Mouse (Mus musculus) regulatory T cell (primary cell): ENCODE results near the gene Gm9376.

ENCODE experiments used
- in situ Hi-C: fragments of 300-600 bp; cut with MboI, MseI; formaldehyde crosslinking; loops from one replicate; pipeline ENCODE4 v1.15.1; 2025; ENCODE audit warnings: high pct_unique_total_duplicates

The Gm9376 gene

DNA sequence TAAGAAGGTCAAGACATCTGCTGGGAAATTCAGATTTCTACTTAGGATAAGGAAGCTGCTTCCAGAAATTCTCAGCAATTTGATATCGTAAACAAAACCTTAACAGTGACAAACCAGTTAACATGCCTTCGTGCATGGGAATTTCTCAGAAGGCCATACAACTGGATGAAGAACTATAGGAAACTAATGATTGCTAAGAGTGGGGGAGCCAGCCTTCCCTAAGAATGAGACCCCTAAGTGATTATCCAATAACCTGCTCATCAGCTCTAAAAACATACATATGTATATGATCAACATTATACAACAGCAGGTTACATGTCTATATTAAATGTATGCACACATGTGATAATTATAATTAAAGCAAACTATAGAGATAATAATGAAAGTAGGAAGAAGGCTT lies at the start of gene Gm9376:
Gene Gm9376, plus strand, starts transcription at position 301 of the 400 bp plus-strand sequence.
- in situ Hi-C loops, result no loop called here

DNA sequence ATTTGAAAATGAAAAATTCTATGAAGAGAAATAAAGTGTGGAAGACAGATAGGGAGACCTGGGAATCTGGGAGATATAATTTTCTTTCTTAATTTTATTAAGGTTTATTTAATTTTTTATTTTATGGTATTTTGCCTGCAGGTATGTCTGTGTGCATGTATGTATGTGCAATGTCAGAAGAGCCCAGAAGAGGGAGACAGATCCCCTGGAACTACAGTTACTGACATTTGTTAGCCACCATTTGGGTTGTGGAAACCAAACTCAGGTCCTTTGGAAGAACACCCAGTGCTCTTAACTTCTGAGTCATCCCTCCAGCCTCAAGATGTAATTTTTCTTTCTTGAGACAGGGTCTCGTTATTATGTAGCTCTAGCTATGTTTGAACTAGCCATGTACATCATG lies 45.9 kb upstream of the Gm9376 start:
- in situ Hi-C loops, result loop anchor here (5.0 kb wide), 1 partner anchor 366 kb away; no protein-coding TSS in a partner anchor

DNA sequence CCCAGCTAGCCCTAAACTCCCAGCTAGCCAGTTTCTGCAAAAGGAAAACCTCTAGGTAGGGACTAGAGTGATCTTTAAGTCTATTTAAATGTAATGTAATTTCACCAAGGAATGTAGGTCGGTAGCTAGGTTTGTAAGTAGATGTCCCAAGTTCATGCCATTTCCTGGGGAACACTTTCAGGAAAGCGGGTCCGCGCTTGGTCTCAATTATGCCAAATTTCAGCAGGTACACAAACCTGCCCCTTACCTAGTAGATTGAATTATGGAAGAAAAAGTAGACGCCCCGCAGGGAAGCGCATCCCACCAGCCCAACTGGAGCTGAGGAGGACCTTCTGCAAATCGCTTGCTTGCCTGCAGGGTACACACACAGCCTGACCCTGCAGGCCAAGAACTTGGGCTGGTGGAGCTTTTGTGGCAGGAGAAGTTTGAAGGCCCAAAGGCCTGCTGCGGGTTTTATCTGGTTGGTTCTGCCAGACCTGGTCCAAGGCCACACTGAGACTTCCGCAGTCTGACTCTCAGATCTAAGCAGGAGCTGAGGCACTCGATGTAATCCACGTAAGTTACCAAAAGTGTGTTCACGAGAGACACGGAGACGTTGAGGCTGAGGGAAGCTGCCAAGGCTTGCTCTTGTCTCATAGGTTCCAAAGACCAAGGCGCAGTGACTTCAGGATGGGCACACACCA lies 41.6 kb upstream of the Gm9376 start:
- in situ Hi-C loops, result loop anchor here (25.0 kb wide), 1 partner anchor 787 kb away; no protein-coding TSS in a partner anchor

DNA sequence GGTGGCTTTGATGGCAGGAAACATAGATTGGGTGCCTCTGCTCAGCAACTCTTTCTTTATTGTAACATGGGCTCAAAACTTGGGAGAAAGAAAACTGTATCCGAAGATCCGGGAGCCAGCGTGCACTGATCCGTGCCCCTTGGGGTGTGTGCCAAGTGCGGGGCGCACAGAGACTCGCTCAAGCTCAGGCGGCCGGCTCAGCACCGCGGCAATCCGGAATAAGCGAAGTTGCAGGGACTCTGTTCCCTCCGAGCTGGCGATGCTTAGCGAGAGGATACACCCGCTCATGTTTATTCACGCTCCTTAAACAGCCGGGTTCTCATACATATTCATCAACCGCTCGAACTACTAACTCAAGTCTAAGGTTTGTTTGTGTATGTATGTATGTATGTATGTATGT lies 40.8 kb upstream of the Gm9376 start:
- in situ Hi-C loops, result loop anchor here (25.0 kb wide), 1 partner anchor 786 kb away; no protein-coding TSS in a partner anchor

DNA sequence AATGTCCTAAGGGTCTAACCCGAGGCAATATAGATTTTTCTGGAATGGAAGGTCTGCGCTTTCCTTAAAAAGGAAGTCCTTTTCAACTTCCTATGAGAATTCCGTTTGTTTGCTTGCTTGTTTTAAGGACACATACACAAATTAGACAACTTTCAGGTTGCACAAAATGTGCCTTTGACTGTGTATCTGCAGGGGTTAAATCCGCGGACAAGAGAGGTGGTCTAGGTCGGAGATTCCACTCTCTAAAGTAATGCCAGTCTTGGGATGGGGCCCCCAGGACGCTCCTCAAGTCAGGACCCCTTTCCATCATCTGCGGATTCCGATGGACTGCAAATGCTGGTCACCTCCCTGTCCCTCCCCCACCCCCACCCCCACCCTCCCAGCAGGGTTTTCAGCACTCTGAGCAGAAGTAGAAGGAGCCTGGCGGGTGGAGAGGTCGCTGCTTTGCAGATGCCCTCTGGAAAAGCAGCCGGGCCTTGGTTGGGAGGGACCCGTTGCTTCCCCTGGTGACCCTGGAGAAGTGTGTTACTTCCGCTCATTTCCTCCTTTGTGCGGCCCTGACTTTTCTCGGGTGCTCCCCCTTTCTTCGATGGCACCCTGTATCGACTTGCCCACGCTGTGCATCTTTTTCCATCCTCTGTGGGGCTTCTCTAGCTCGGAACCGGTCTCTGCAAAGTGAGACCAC lies 40.1 kb upstream of the Gm9376 start:
- in situ Hi-C loops, result loop anchor here (25.0 kb wide), 1 partner anchor 786 kb away; no protein-coding TSS in a partner anchor

DNA sequence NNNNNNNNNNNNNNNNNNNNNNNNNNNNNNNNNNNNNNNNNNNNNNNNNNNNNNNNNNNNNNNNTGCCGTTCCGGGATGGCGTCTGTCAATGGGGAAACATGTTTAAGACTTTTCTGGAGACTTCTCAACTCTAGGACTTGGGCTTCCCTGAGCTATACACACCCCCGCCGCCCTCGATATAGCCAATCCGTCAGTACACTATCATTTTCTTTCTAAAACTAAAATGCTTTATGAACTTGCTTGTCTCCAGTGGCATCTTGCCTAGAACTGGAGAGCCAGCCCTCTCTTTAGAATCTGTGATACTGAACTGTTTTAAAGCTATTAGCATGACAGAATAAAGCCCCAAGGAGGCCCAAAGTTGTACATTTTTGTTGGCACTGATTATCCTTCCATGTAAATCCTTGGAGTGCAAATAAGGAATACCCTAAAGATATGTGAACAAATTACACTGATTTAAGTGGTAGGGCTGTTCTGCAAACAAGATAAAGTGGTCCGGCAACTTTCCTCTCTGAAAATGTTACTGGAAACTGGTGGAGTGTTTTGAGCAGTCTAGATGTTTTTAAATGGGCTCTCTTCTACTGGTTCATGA lies 34.3 kb upstream of the Gm9376 start:
- in situ Hi-C loops, result loop anchor here (25.0 kb wide), 1 partner anchor 780 kb away; no protein-coding TSS in a partner anchor

DNA sequence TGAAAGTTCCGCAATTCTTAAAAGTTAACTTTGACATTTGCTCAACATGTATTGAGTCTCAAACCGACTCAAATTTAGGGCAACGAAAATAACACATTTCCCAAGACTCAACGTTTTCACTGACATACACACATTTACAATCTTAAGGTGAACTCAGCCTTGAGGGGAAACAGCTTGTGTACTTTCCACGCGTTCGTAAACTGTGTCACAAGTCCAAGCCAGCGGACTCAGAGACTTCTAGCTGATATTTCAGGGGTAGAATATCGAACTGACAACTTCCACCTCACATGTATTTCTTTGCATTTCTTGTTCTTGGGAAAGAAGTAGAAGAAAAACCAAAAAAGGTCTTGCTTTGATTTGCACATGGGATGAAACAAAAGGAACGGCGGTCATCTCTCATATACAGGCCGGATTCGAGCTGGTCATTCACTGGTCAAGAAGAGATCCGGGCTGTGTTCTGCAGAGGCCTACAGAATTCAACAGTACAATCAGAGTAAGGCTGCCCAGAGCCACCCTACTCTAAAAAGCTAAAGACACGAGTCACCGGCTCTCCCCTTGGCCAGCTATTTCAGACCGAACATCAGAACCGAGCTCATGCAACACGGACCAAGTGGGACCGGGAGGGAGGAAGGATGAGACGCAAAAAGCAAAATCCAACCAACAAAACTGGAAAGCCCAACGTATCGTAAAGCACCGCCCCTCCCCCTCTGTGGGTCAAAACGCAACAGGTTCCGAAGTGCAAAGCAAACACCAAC lies 32.8 kb upstream of the Gm9376 start:
- in situ Hi-C loops, result loop anchor here (25.0 kb wide), 1 partner anchor 778 kb away; no protein-coding TSS in a partner anchor

DNA sequence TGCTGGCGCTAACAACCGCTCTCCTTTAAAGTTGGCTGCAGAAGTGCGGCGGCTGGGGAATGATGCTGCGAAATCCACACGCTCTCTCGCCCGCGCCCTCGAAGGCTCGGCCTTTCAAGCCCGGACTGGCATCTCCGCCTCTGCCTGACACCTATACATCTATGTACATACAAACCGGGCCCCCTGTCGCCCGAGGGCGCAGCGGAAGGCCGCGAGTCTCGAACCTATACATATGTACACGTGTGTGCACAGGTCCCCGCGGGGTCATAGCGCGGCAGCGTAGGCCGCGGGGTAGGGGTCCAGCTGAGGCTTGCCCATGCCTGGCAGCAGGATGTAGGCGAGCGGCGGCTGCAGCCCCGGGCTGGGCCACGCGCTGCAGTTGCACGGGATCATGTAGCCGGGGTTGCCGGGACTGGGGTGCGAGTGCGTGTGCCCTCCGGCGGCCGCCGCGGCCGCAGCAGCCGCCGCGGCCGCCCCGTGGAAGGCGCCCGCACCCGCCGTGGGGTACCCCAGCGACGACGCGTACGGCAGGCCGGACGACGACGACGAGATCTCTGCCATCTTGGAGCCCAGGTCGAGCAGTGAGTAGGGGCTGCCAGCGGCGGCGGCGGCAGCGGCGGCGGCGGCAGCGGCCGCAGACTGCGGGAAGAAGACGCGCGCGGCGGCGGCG lies 32.1 kb upstream of the Gm9376 start:
- in situ Hi-C loops, result loop anchor here (25.0 kb wide), 1 partner anchor 778 kb away; no protein-coding TSS in a partner anchor

DNA sequence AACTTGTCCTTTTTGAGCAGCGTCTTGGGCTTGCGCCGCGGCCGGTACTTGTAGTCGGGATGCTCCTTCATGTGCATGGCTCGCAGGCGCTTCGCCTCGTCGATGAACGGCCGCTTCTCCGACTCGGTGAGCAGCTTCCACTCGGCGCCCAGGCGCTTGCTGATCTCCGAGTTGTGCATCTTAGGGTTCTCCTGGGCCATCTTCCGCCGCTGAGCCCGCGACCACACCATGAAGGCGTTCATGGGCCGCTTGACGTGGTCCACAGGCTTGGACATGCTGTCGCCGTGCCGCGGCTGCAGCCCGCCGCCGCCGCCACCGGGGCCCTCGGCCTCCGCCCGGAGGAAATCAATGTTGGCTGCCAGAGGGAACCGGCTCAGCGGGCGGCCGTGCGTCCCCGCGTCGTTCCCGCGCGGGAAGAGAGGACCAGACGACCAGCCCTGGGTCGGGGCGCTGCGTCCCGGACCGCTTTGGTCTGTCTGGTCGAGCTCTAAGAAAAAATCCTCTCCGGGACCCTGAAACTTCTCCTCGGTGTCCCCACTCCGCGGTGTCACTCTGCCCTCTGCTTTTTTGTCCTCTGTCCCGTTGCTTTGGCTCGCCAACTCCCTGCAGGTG lies 31.3 kb upstream of the Gm9376 start:
- in situ Hi-C loops, result loop anchor here (25.0 kb wide), 1 partner anchor 777 kb away; no protein-coding TSS in a partner anchor

DNA sequence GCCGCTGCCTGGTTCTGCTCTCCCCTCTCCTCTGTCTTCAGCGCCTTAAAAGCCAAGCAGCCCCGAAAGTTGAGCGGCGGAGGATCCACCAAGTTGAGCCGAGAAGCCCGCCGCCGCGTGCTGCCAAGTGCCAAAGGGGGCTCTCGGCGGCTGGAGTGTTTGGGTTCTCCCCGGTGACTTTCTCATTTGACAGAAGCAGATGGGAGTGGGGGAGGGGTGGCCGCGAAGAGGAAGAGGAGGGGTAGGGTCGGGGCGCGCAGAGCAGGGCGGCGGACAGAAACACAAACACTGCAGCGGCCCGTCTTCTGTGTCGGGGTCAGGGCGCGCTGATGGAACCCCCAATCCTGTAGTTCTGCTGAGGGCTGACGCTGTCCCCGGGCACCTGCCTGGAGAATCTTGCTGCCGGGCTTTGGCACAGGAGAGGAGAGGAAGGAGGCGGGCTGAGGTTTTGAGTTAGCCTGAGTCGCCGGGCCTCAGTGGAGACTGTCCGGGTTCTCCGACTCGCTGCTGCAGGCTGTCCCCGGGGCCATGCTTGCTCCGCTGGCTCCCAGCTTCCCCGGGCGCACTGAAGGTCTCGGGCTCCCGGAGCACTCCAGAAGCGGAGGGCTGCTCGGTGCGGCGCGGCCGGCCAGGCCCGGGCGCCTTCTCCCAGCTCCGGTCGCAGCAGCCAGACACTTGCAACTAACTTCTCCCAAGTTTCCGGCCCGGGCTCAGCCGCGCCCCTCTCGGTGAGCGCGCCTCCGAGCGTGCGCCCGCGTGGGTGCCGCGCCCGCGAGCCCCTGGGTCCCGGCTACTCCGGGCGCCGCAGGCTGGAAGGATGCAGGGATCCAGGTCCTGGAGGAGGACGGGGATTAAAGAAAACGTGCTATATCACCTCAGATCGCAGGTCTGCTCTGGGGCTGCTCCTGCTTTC lies 30.5 kb upstream of the Gm9376 start:
- in situ Hi-C loops, result loop anchor here (25.0 kb wide), 1 partner anchor 776 kb away; no protein-coding TSS in a partner anchor

DNA sequence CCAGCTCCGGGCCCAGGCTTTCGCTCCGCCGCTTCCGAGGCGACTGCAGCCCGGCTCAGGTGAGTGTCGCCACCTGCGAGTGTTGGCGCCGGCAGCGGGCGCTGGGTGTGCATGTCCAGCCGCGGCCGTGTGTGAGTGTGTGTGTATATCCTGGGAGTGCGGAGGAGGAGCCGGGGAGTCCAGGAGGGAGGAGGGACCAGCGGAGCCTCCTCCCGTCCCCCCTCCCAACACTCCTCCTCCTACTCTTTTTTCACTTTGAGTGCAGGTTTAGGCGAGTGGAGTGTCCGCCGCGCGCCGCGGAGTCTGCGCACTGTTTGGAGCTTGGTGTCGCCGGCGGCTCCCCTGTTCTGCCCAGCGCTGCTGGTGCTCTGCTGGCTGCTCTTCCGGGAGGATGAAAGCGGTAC lies 29.9 kb upstream of the Gm9376 start, which contains the start of gene Sox21:
Gene Sox21, minus strand, starts transcription at position 145 of the 404 bp plus-strand sequence.
- in situ Hi-C loops, result loop anchor here (25.0 kb wide), 1 partner anchor 775 kb away; no protein-coding TSS in a partner anchor

DNA sequence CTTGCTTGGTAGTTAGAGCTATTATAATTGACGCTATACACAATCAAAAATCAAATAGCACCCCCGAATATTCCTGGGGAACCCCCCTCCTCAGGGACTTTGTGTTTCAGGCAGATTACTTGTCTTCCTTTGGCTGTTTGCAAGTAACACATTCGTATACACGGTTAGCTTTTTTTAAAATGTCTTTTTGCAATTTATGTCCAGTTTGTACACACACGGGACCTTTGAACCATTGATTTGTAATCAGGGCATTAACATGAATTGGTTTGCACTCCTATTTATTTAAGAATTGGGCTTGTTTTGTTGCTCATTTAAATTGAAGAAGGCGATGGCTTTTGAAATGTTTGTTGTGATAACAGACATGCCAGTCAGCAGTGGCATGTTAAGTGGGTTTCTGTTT lies 29.0 kb upstream of the Gm9376 start:
- in situ Hi-C loops, result loop anchor here (25.0 kb wide), 1 partner anchor 775 kb away; no protein-coding TSS in a partner anchor

DNA sequence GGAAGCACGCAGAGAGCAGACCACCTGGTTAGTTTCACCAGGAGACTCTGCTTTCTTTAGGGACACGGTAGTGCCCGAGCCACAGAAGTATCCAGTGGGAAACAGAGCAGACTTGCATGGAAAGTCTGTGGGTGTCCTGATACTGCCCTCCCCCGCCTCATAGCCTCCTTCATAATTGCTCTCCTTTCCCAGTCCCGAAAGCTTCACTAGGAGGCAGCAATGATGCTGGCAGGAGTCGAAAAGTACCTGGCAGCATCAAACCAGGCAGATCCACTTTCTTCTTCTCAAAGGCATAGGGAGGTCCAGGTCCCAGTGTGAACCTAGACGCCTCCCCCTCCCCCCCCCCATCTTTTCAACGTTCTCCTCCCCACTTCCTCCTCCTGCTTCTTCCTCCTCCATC lies 27.4 kb upstream of the Gm9376 start:
- in situ Hi-C loops, result loop anchor here (25.0 kb wide), 1 partner anchor 773 kb away; no protein-coding TSS in a partner anchor

DNA sequence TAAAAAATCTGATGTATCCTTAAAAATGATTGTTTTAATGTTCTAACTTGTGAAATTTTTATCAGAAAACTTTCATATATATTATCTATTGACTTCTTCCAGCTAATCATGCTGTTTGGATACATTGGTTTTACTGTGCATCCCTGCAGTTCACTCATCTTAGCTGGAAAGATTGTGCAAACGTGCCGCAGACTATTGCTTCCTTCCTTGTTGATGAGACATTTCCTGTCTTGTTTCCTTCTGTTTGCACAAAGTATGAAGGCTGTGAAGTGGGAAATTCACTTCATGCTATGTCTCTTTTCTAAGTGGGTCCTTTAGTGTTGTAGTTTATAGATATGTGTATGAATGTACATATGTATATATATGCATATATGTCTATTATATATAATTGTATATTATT lies 25.3 kb upstream of the Gm9376 start:
- in situ Hi-C loops, result loop anchor here (25.0 kb wide), 1 partner anchor 771 kb away; no protein-coding TSS in a partner anchor

DNA sequence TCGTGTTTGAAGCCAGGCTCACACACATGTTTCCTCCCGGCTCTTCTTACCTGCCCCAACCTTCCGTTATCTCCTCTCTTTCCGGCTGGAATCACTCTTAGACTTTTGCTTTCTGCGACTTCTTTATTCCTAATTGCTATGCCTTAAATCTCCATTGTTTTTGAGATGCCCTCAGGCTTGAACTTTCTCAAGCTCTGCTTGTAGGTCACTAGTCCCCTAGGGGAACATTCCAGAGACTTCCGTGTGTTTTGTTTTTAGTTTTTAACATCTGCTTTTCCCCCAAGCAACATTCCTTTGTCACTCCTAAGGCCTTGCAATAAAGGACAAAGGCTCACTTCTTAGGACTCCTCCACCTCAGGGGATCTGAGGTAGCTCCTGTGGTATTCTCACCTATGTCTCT lies 13.4 kb upstream of the Gm9376 start:
- in situ Hi-C loops, result no loop called here

DNA sequence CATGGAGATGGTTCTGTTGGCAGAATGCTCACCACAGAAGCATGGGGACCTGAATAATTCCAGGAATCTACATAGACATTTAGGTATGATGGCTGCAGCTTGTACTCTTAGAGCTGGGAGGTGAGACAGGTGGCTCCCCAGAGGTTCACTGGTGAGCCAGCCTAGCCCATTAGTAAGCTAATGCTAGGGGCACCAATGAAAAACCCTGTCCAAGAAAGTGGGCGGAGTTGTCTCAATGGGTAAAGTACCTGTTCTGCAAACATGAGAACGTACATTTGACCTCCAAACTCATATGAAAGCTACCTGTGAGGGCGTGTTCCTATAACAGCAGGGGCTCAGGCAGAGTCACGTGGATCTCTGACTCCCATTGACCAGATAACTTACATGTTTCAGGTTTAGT lies 2.1 kb downstream of the Gm9376 start:
- in situ Hi-C loops, result no loop called here

DNA sequence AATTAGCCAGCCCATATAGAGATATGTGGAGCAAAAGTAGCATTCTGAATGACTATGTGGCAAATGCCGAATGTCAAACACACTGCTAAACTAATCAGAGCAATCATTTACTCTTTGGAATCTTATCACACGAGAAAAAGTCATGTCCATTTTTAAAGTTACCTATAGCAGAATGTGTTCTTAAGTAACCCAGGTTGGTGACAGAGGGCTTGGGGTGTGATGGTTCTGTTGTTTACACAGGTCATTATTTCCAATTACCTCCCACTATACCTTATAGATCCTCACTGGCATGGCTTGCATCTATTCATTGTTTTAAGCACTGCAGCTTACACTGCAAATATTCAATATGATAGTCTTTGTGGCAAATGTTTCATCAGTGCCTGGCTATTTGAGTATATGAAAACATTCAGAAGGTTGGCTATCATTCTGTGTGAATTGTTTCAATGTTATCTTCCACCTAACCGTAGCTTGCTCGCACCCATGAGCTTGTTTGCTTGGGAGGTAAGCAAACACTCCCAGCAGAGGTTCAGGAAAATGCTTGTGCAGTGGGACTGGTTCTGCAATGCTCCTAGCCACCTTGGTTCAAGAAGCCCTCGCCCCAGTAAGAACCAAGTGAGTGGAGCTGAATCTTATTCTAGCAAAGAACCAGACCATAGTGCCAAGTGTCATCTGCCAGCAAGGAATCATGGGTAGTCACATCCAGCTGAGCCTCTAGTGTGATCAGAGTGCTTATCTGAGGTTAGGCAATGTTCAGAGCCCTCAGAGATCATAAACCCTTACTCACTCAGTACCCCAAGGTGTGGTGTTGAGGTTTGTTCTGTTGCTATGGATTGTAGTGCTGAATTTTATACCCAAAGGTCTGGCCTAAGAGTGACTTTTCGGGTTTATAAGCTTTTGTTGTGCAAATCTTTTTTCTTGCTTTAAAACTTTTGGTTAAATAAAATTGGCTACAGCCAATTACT lies 6.1 kb downstream of the Gm9376 start:
- in situ Hi-C loops, result no loop called here
